Mouse (Mus musculus): ENCODE data around the gene Txnip. TPM values are rescaled to one million over a fixed set of nuclear protein-coding genes. Genes with fewer than 3 reads are reported as not detected.

Gene Txnip
- polyA plus RNA-seq (2014; fragmentation: Illumina TruSeq; extraction: RNeasy Lipid Tissue Mini Kit (QIAGEN cat#74804); ENCODE audit: insufficient read depth, low read depth, low replicate concordance), result 694 TPM

DNA sequence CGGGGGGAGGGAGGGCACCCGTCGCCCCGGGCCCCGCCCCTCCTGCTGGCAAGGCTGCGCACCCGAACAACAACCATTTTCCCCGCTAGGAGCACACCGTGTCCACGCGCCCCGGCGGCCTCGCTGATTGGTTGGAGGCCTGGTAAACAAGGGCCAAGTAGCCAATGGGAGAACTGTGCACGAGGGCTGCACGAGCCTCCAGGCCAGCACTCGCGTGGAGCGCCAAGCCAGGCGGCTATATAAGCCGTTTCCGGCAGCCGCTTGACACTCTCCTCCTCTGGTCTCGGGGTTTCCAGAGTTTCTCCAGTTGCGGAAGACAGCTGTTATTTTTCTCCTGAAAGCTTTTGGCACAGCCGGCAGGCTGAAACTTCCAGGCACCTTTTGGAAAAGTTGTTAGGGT lies at the start of gene Txnip:
Txnip (plus strand) TSS at position 264 of the 400 bp plus-strand sequence.

GRCm38 (mm10) chr3:96524914-96525313 lies 32.8 kb upstream of the Txnip start, which contains the start of gene Hfe2:
Gene Hfe2, plus strand, starts transcription at chr3:96525172.

GRCm38 (mm10) chr3:96576690-96577541 lies 19.2 kb downstream of the Txnip start, which contains the start of gene Gm16253:
Gene Gm16253, plus strand, starts transcription at chr3:96576984.

DNA sequence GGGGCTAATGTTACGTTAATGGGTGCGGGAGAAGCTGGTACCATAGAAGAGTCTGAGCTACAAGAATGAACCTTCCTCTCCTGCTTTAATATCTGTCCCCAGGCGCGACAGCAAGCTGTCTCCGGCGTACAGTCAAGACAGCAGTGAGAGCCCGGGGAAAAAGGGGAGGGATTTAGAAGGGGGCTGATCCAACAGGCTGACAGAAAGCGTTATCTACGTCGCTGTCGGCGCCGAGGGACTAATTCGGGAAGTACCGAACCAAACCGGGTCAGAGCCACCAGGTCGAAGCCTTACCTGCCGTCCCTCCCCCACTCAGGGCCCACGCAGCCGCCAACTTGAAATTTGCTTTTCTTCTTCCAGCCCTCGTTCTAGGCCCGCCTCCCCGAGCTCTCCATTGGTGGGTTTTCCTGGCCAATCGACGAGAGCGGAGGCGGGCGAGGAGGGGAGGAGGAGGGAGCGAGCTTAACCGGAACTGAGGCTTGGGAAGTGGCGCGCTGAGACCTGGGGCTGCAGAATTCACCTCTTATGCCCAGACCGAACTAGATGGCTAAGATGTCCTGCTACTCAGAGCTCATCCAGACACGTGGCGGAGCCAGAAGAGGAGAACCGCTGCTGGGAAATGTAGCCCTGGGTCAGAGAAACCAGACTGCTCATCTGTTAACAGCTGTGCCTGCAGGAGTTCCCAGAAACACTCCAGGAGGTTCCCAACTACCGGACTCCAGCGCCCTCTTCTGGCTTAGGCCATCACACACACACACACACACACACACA lies 36.2 kb downstream of the Txnip start, which contains the start of gene Polr3gl:
Polr3gl (minus strand) TSS at position 392 of the 771 bp plus-strand sequence.

DNA sequence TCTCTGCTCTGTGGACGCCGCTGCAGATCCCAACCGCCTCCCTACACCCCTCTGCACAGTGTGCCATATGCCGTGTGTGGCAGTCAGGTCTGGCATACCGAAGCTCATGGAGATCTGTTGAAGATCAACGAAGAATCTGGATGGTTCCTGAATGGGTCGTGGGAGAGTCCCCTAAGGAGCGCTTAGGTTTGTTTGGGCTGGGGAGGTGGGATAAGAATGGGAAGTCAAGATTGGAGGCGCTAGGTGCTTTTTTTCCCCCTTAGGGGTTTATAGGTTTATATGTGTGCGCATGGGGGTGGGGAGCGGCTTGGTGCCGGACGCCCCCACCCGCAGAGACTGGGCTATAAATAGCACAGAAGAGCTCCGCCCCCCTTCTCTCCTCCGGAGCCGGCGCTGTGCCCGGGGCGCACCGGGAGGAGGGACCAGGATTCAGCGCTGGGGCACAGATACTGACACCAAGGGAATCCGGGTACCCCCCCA lies 38.5 kb downstream of the Txnip start, which contains the start of gene Ankrd34a:
Ankrd34a (plus strand) TSS at position 409 of the 480 bp plus-strand sequence.

DNA sequence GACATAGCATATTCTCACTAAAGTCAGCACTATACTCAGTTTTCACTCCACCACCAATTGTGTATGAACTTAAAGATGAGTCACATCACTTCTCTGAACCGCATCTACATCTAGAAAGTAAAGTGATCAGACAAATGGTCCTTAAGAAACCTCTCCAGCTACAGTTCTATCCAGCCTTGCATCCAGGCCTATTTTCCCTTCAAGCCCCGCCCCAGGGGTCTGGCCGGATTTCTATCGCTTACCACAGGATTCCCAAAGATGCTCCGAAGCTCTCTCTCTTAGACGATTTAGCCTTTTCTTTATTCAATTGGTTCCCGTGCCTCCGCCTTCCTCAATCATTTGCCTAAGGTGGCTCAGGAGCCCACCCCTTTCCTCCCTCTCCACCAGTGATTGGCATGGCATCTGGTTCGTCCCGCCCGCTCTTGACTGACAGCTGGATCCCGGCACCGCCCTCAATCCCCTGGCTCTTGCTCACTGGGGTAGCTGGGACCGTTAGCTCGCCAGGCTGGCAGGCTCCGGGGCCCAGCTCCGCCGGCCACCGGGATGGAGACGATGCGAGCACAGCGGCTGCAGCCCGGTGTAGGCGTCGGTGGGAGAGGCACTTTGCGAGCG lies 43.0 kb downstream of the Txnip start, which contains the start of gene Lix1l:
Lix1l (plus strand) TSS at position 511 of the 612 bp plus-strand sequence.

Other genes starting within 250 kb of the Txnip start
- not detected for gene BC107364, start 105.7 kb upstream of the Txnip start, polyA plus RNA-seq (2014; fragmentation: Illumina TruSeq; extraction: RNeasy Lipid Tissue Mini Kit (QIAGEN cat#74804); ENCODE audit: insufficient read depth, low read depth, low replicate concordance)
- gene Hfe2, start 32.8 kb upstream of the Txnip start, polyA plus RNA-seq (2014; fragmentation: Illumina TruSeq; extraction: RNeasy Lipid Tissue Mini Kit (QIAGEN cat#74804); ENCODE audit: insufficient read depth, low read depth, low replicate concordance), result 2.5 TPM
- 0.93 TPM for gene Gm16253, start 19.0 kb downstream of the Txnip start, polyA plus RNA-seq (2014; fragmentation: Illumina TruSeq; extraction: RNeasy Lipid Tissue Mini Kit (QIAGEN cat#74804); ENCODE audit: insufficient read depth, low read depth, low replicate concordance)
- gene Polr3gl, start 36.2 kb downstream of the Txnip start, polyA plus RNA-seq (2014; fragmentation: Illumina TruSeq; extraction: RNeasy Lipid Tissue Mini Kit (QIAGEN cat#74804); ENCODE audit: insufficient read depth, low read depth, low replicate concordance), result 42.5 TPM
- not detected for gene Ankrd34a, start 38.7 kb downstream of the Txnip start, polyA plus RNA-seq (2014; fragmentation: Illumina TruSeq; extraction: RNeasy Lipid Tissue Mini Kit (QIAGEN cat#74804); ENCODE audit: insufficient read depth, low read depth, low replicate concordance)
- 23.9 TPM for gene Lix1l, start 43.2 kb downstream of the Txnip start, polyA plus RNA-seq (2014; fragmentation: Illumina TruSeq; extraction: RNeasy Lipid Tissue Mini Kit (QIAGEN cat#74804); ENCODE audit: insufficient read depth, low read depth, low replicate concordance)
- 73.2 TPM for gene Rbm8a, start 72.0 kb downstream of the Txnip start, polyA plus RNA-seq (2014; fragmentation: Illumina TruSeq; extraction: RNeasy Lipid Tissue Mini Kit (QIAGEN cat#74804); ENCODE audit: insufficient read depth, low read depth, low replicate concordance)
- gene Pex11b, start 77.4 kb downstream of the Txnip start, polyA plus RNA-seq (2014; fragmentation: Illumina TruSeq; extraction: RNeasy Lipid Tissue Mini Kit (QIAGEN cat#74804); ENCODE audit: insufficient read depth, low read depth, low replicate concordance), result 23.0 TPM
- gene Gm42957, start 77.5 kb downstream of the Txnip start, polyA plus RNA-seq (2014; fragmentation: Illumina TruSeq; extraction: RNeasy Lipid Tissue Mini Kit (QIAGEN cat#74804); ENCODE audit: insufficient read depth, low read depth, low replicate concordance), result not detected
- 0.81 TPM for gene Itga10, start 87.6 kb downstream of the Txnip start, polyA plus RNA-seq (2014; fragmentation: Illumina TruSeq; extraction: RNeasy Lipid Tissue Mini Kit (QIAGEN cat#74804); ENCODE audit: insufficient read depth, low read depth, low replicate concordance)
- gene Ankrd35, start 112.2 kb downstream of the Txnip start, polyA plus RNA-seq (2014; fragmentation: Illumina TruSeq; extraction: RNeasy Lipid Tissue Mini Kit (QIAGEN cat#74804); ENCODE audit: insufficient read depth, low read depth, low replicate concordance), result 0.77 TPM
- gene Pias3, start 138.4 kb downstream of the Txnip start, polyA plus RNA-seq (2014; fragmentation: Illumina TruSeq; extraction: RNeasy Lipid Tissue Mini Kit (QIAGEN cat#74804); ENCODE audit: insufficient read depth, low read depth, low replicate concordance), result 13.8 TPM
- 3.0 TPM for gene Nudt17, start 150.6 kb downstream of the Txnip start, polyA plus RNA-seq (2014; fragmentation: Illumina TruSeq; extraction: RNeasy Lipid Tissue Mini Kit (QIAGEN cat#74804); ENCODE audit: insufficient read depth, low read depth, low replicate concordance)
- gene Polr3c, start 169.7 kb downstream of the Txnip start, polyA plus RNA-seq (2014; fragmentation: Illumina TruSeq; extraction: RNeasy Lipid Tissue Mini Kit (QIAGEN cat#74804); ENCODE audit: insufficient read depth, low read depth, low replicate concordance), result 13.1 TPM
- 23.2 TPM for gene Rnf115, start 169.7 kb downstream of the Txnip start, polyA plus RNA-seq (2014; fragmentation: Illumina TruSeq; extraction: RNeasy Lipid Tissue Mini Kit (QIAGEN cat#74804); ENCODE audit: insufficient read depth, low read depth, low replicate concordance)

Data from lung, adult 10 weeks (tissue).